Mouse (Mus musculus) Patski (cell line): ENCODE measurements around the gene Eva1c. TPM values are rescaled to one million over a fixed set of nuclear protein-coding genes. Genes with fewer than 3 reads are reported as not detected.
A peak's percentile ranks its signal among the peaks of the same experiment; 100 is the strongest.

Experiments
- ATAC-seq: fragments of 100-300 bp; one replicate; pipeline ENCODE4 v1.8.0; 2021
- CTCF ChIA-PET: fragments of 350-600 bp; sonication (Branson Sonifier 250); formaldehyde crosslinking; loops from one replicate; lab custom pipeline; 2022; ENCODE audit warnings: inconsistent platforms; lab: Charles Lee
- POLR2A ChIA-PET: fragments of 350-600 bp; sonication (Branson Sonifier 250); formaldehyde crosslinking; loops from one replicate; lab custom pipeline; 2022; ENCODE audit warnings: antibody characterized with exemption, inconsistent platforms; lab: Charles Lee
- DNase-seq: peaks from one replicate; pipeline ENCODE4 v3.0.0-alpha.2; 2011; ENCODE audit warnings: low read depth, low spot score
- H3K27me3 ChIP-seq: fragments of 371-371 bp; one replicate; pipeline ENCODE4 v1.5.1; 2021
- CTCF ChIP-seq: fragments of 100-300 bp; IDR thresholded peaks from one replicate; pipeline ENCODE4 v1.5.1; 2021
- in situ Hi-C: fragments of 300-500 bp; cut with MboI; formaldehyde crosslinking; loops from 3 replicates; pipeline ENCODE4 v1.11.1; 2018; ENCODE audit warnings: low pct_unique_long_range_greater_than_20kb, mixed read lengths
- polyA plus RNA-seq: library from polyadenylated mRNA; unstranded; gene quantifications from one replicate; pipeline ENCODE4 v1.2.3, GENCODE M21; 2021

Gene Eva1c
- polyA plus RNA-seq, 1 experiment from 2014 or later: 0.26 TPM

DNA sequence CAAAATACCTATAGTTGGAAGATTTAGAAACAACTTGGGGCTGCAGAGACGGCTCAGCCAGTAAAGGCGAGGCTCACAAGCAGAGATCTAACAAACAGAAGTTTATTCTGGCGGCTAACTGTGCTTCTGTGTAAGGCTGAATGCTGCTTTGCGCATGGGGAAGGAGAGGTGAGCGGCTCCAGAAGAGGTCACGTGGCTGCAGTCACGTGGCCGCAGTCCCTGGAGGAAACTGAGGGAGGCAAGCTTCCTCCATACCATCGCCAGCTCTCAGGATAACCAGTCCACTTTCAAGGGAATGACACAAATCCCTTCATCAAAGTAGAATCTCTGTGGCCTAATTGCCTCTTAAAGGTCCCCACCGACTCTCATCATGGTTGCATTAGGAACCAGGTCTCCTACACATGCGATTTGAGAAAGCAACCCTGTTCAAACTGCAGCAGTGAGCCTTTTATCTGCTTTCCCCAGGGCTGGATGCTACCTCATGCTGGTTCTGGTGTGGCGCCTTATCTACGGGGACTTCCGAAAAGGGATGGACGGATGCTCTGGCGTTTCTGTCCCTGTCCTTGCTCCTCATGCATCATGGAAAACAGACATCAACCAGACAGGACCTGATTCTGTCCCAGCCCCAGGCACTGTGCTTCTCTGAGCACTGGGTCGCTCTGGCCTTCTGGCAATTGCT, 84.5 kb downstream of the Eva1c start:
- in situ Hi-C loops: no loop called here
- ChIA-PET CTCF (interaction anchor here (1.8 kb wide), 1 partner anchor 11 kb away, joined by 6 read pairs; no protein-coding TSS in a partner anchor), POLR2A (no interaction called here)
- ATAC-seq (no peak), DNase-seq (no peak)
- no peaks in the 10 kb centered on the region for H3K27me3 ChIP-seq
- no peak for TF ChIP-seq CTCF

- in situ Hi-C loops: no loop called here
- no peak for ATAC-seq
- DNase-seq: no peak
- no peak for TF ChIP-seq CTCF
- H3K27me3 ChIP-seq: no peaks in the 10 kb centered on the region
- ChIA-PET POLR2A (no interaction called here), CTCF (interaction anchor here (1.8 kb wide), 1 partner anchor 10 kb away, joined by 6 read pairs; no protein-coding TSS in a partner anchor)
Measured at GRCm38 (mm10) chr16:90911766-90912165, 85.2 kb downstream of the Eva1c start.

- no peaks in the 10 kb centered on the region for H3K27me3 ChIP-seq
- ATAC-seq (peak; percentile 65), DNase-seq (no peak)
Measured at GRCm38 (mm10) chr16:90916040-90916481, 89.5 kb downstream of the Eva1c start.

DNA sequence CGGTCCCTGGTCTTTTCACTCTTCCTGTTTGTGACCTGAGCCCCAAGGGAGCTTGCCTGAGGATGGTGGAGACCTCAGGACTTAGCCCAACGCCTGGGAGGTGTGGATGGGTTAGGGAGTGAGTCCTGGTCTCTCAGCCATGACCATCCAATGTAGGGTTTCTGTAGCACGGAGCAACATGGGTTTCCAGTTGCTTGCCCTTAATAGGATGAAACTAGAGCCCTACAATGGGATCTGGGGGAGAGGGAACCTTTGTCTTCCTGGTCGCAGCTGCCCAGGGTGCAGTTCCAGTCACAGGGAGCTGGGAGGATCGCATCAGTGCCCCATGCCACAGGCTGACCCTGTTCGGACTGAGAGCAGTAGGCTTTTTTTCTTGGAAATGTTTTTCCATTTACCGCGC, 90.6 kb downstream of the Eva1c start:
- ChIA-PET POLR2A (interaction anchor here (1.7 kb wide), 1 partner anchor 18 kb away, joined by 10 read pairs; the partner anchor contains the start of gene Cfap298), CTCF (interaction anchor here (2.3 kb wide), 1 partner anchor 8 kb away, joined by 8 read pairs; no protein-coding TSS in a partner anchor)
- H3K27me3 ChIP-seq: no peaks in the 10 kb centered on the region
- DNase-seq (no peak), ATAC-seq (no peak)
- in situ Hi-C loops: loop anchor here (5.0 kb wide), 1 partner anchor 85 kb away; no protein-coding TSS in a partner anchor
- no peak for TF ChIP-seq CTCF

More at GRCm38 (mm10) chr16:90916040-90916481, 89.5 kb downstream of the Eva1c start:
- in situ Hi-C loops: loop anchor here (5.0 kb wide), 1 partner anchor 84 kb away; no protein-coding TSS in a partner anchor
- CTCF ChIA-PET: interaction anchor here (2.3 kb wide), 1 partner anchor 9 kb away, joined by 8 read pairs; no protein-coding TSS in a partner anchor
- no peak for TF ChIP-seq CTCF
- POLR2A ChIA-PET: interaction anchor here (1.7 kb wide), 1 partner anchor 19 kb away, joined by 10 read pairs; the partner anchor contains the start of gene Cfap298

DNA sequence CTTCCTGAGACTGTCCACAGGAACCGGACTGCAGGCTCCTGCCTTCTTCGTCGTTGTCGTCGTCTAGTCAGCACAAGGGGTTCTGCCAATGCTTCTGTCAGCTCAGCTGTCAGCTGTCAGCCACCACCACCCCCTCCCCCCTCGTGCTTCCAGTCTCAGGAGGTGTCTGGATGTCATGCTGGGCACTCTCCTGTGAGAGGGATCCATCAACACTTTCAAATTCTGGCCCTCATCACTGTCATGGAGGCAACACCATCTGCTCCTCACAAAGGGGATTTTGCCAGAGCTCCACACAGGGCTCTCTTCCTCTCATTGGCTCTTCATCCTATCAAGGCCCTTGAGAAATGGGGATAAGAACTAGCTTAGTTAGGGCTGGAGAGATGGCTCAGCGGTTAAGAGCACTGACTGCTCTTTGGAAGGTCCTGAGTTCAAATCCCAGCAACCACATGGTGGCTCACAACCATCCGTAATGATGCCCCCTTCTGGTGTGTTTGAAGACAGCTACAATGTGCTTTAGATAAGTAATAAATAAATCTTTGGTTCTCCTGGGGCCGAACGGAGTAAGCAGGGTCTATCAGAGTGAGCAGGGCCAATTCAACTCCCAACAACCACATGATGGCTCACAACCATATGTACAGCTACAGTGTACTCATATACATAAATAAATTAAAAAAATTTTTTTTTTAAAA, 95.1 kb downstream of the Eva1c start:
- POLR2A ChIA-PET: interaction anchor here (1.0 to 1.1 kb wide), 2 partner anchors 111 to 128 kb away, joined by 3 read pairs; partner anchors contain the start of gene Urb1
- ATAC-seq (no peak), DNase-seq (no peak)
- CTCF ChIA-PET: interaction anchor here (1.0 to 1.4 kb wide), 3 partner anchors 9 to 97 kb away, joined by 3 to 6 read pairs (median 3); no protein-coding TSS in a partner anchor
- H3K27me3 ChIP-seq: no peaks in the 10 kb centered on the region
- no peak for TF ChIP-seq CTCF
- in situ Hi-C loops: loop anchor here (10.0 kb wide), 1 partner anchor 597 kb away; no protein-coding TSS in a partner anchor

DNA sequence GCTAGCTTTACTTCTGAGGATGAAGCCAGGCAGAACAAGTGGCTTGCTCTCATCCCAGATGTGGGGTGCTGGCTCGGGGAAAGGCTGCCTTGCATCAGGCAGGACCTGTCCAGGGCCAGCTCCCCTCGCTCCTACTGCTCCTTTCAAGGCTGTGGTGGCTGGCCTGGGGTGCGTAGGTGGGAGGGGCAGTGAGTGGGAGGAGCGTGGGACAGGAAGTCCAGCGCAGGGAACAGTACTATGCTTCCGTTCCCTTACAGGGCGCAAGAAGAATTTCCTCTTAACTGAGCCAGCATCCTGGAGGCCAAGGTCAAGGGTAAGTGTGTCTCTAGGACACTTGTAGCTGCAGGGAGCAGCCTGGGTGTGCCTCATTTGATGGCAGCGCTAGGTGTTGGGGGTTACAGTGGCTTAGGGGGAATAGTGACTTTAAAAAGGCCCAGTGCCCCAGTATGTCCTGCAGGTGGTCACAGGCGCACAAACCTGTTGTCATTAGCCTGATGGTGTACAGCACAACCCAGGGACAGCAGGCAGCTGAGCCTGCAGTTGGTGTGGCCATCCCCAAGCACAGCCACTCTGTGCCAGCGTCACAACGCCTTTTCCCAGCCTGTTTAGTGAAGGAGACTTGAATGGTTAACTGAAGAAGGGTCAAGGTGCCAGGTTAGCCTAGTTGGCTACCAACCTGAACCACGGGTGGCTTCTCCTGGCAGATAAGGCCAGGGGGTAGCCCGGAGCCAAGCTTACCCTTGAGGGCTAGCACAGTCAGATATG, 98.3 kb downstream of the Eva1c start:
- POLR2A ChIA-PET: no interaction called here
- in situ Hi-C loops: loop anchor here (10.0 kb wide), 1 partner anchor 600 kb away; no protein-coding TSS in a partner anchor

GRCm38 (mm10) chr16:90925461-90925860, 98.9 kb downstream of the Eva1c start:
- ChIA-PET CTCF (interaction anchor here (1.2 to 2.3 kb wide), 4 partner anchors 9 to 95 kb away, joined by 3 to 9 read pairs (median 7); partner anchors contain the start of gene Cfap298), POLR2A (no interaction called here)
- DNase-seq (no peak), ATAC-seq (peak; percentile 56)
- H3K27me3 ChIP-seq: no peaks in the 10 kb centered on the region
- in situ Hi-C loops: loop anchor here (10.0 kb wide), 1 partner anchor 601 kb away; no protein-coding TSS in a partner anchor
- TF ChIP-seq CTCF: no peak

More for the DNA sequence above, 98.3 kb downstream of the Eva1c start:
- ATAC-seq (no peak), DNase-seq (no peak)
- no peaks in the 10 kb centered on the region for H3K27me3 ChIP-seq
- CTCF ChIA-PET: interaction anchor here (1.2 to 2.3 kb wide), 6 partner anchors 8 to 99 kb away, joined by 3 to 9 read pairs (median 4); partner anchors contain the start of gene Cfap298
- no peak for TF ChIP-seq CTCF

DNA sequence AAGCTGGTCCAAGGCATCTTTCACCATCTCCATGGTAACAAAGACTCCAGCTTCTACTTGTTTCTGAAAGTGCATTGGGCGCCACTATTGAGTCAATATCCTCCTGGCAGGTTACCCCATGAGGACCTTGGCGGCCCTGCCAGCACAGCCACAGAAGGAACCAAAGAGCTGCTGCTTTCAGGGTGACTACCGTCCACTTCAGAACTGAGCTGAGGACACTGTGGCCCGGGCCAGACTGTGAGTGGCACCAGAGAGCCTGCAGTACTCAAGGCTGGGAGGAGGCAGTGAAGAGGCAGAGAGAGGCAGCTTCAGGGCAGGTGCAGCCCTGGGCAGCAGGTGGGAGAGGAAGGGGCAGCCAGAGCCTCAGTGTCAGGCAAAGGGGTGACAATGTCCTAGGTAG, 100.9 kb downstream of the Eva1c start:
- in situ Hi-C loops: loop anchor here (10.0 kb wide), 1 partner anchor 603 kb away; no protein-coding TSS in a partner anchor
- POLR2A ChIA-PET: no interaction called here
- CTCF ChIA-PET: no interaction called here
- no peak for TF ChIP-seq CTCF
- DNase-seq: no peak
- no peaks in the 10 kb centered on the region for H3K27me3 ChIP-seq
- no peak for ATAC-seq

GRCm38 (mm10) chr16:90933534-90934176, 107.1 kb downstream of the Eva1c start:
- CTCF ChIA-PET: no interaction called here
- ATAC-seq: no peak
- no peak for DNase-seq
- H3K27me3 ChIP-seq: no peaks in the 10 kb centered on the region
- POLR2A ChIA-PET: interaction anchor here (0.7 to 1.5 kb wide), 3 partner anchors 12 to 138 kb away, joined by 3 read pairs; no protein-coding TSS in a partner anchor
- in situ Hi-C loops: no loop called here
- no peak for TF ChIP-seq CTCF
